Mouse (Mus musculus) forebrain, embryonic 14.5 days (tissue): ENCODE results near the gene Dnase2a. TPM values are rescaled to one million over a fixed set of nuclear protein-coding genes. Genes with fewer than 3 reads are reported as not detected.

Source experiments
- ATAC-seq: fragments of 200-750 bp; cut with Nextera tagmentation; 2 replicates; pipeline ENCODE4 v1.8.0; 2017; ENCODE audit warnings: mild to moderate bottlenecking, moderate library complexity
- DNase-seq: peaks from one replicate; pipeline ENCODE4 v3.0.0-alpha.2; 2015; ENCODE audit warnings: low spot score
- H3K27ac ChIP-seq: fragments of 300-500 bp; sonication (generic); 2 replicates; pipeline ENCODE4 v1.5.1; 2014; ENCODE audit warnings: low read depth, mild to moderate bottlenecking, control low read depth, low read length, moderate library complexity
- H3K27me3 ChIP-seq: fragments of 300-500 bp; sonication (generic); replicated peaks from 2 replicates; pipeline ENCODE4 v1.6.1; 2014; ENCODE audit warnings: low read length, control low read depth, mixed read lengths; ENCODE audit not compliant: control insufficient read depth, insufficient read depth
- H3K36me3 ChIP-seq: fragments of 300-500 bp; sonication (generic); 2 replicates; pipeline ENCODE4 v1.6.1; 2014; ENCODE audit warnings: low read length, control low read depth; ENCODE audit not compliant: control insufficient read depth, insufficient read depth
- H3K4me1 ChIP-seq: fragments of 300-500 bp; sonication (generic); 2 replicates; pipeline ENCODE4 v1.6.1; 2014; ENCODE audit warnings: antibody characterized with exemption, low read length, control low read depth; ENCODE audit not compliant: control insufficient read depth, insufficient read depth
- H3K4me2 ChIP-seq: fragments of 300-500 bp; sonication (generic); 2 replicates; pipeline ENCODE4 v1.6.1; 2014; ENCODE audit warnings: mild to moderate bottlenecking, control low read depth, low read length
- H3K4me3 ChIP-seq: fragments of 300-500 bp; sonication (generic); 2 replicates; pipeline ENCODE4 v1.5.1; 2014; ENCODE audit warnings: low read depth, low read length, control low read depth
- H3K9ac ChIP-seq: fragments of 300-500 bp; sonication (generic); 2 replicates; pipeline ENCODE4 v1.6.1; 2014; ENCODE audit warnings: mild to moderate bottlenecking, low read length, control low read depth, moderate library complexity
- H3K9me3 ChIP-seq: fragments of 300-500 bp; sonication (generic); replicated peaks from 2 replicates; pipeline ENCODE4 v1.6.1; 2016; ENCODE audit warnings: low read length, control low read depth, mixed read lengths; ENCODE audit not compliant: control insufficient read depth
- WGBS: fragments of 180-500 bp; shearing (Covaris S2); extraction: QIAGEN DNeasy Blood & Tissue Kit; methylation state at CpG from one replicate; pipeline ENCODE4 v1.1.7; 2014; 5-methylcytosine and 5-hydroxymethylcytosine counted together
- polyA plus RNA-seq: library from polyadenylated mRNA; unstranded; fragments of >200 nt; fragmentation: Nextera tagmentation; extraction: Ambion mirVana; gene quantifications from 2 replicates; pipeline ENCODE4 v1.2.1, GENCODE M21; 2014

Gene Dnase2a
- polyA plus RNA-seq, 1 experiment from 2014 or later, result 4.8 TPM

- H3K4me3 ChIP-seq, result no peak overlapping the region
- H3K4me2 ChIP-seq, result peak overlapping the region; percentile 56
- 0 out of 2 replicates have a peak, but pooled peaks cover 4% of the 10 kb centered on the region for H3K9me3 ChIP-seq
- DNase-seq, result no peak
- no peak overlapping the region for H3K9ac ChIP-seq
- no peak for ATAC-seq
- H3K27ac ChIP-seq, result no peak overlapping the region
- WGBS, result 29% methylated on average over 27 of the region's 27 CpGs
- peaks cover 67% of the 10 kb centered on the region for H3K36me3 ChIP-seq
- H3K4me1 ChIP-seq, result peaks cover 15% of the 10 kb centered on the region
- peaks cover 13% of the 10 kb centered on the region for H3K27me3 ChIP-seq
These were observed 4.0 kb downstream of the Dnase2a start for GRCm38 (mm10) chr8:84912391-84912790.

- DNase-seq, result peak; percentile 67
- Histone ChIP-seq H3K36me3 (peaks cover 73% of the 10 kb centered on the region), H3K27ac (no peak overlapping the region), H3K27me3 (peaks cover 13% of the 10 kb centered on the region), H3K9ac (peak overlapping the region; percentile 40; the same call in 1 of the 2 replicates), H3K4me1 (peaks cover 15% of the 10 kb centered on the region), H3K4me3 (peak overlapping the region; percentile 26), H3K4me2 (peak overlapping the region; percentile 56), H3K9me3 (0 out of 2 replicates have a peak, but pooled peaks cover 4% of the 10 kb centered on the region)
- peak; percentile 19; the same call in 1 of the 2 replicates for ATAC-seq
- 2% methylated on average over 54 of the region's 55 CpGs for WGBS
These were observed 4.6 kb downstream of the Dnase2a start for GRCm38 (mm10) chr8:84912895-84913501.

- H3K27me3 ChIP-seq, result peaks cover 13% of the 10 kb centered on the region
- peaks cover 15% of the 10 kb centered on the region for H3K4me1 ChIP-seq
- 8% methylated on average over 9 of the region's 9 CpGs for WGBS
- peak overlapping the region; percentile 56 for H3K4me2 ChIP-seq
- H3K9me3 ChIP-seq, result 0 out of 2 replicates have a peak, but pooled peaks cover 4% of the 10 kb centered on the region
- H3K9ac ChIP-seq, result peak overlapping the region; percentile 40; the same call in 1 of the 2 replicates
- no peak for DNase-seq
- no peak overlapping the region for H3K27ac ChIP-seq
- ATAC-seq, result no peak
- H3K36me3 ChIP-seq, result peaks cover 78% of the 10 kb centered on the region
- H3K4me3 ChIP-seq, result peak overlapping the region; percentile 26
These were observed 5.1 kb downstream of the Dnase2a start for GRCm38 (mm10) chr8:84913502-84913900.

- Histone ChIP-seq H3K27me3 (peaks cover 13% of the 10 kb centered on the region), H3K27ac (no peak overlapping the region), H3K4me2 (no peak overlapping the region), H3K4me1 (peaks cover 12% of the 10 kb centered on the region), H3K9ac (no peak overlapping the region), H3K9me3 (0 out of 2 replicates have a peak, but pooled peaks cover 4% of the 10 kb centered on the region), H3K36me3 (peaks cover 82% of the 10 kb centered on the region), H3K4me3 (no peak overlapping the region)
- DNase-seq (peak; percentile 54), ATAC-seq (no peak)
- 25% methylated on average over 4 of the region's 4 CpGs for WGBS
These were observed 5.6 kb downstream of the Dnase2a start for GRCm38 (mm10) chr8:84913960-84914359.

GRCm38 (mm10) chr8:84915269-84915668 lies 6.9 kb downstream of the Dnase2a start:
- Histone ChIP-seq H3K27ac (no peak overlapping the region), H3K4me1 (peaks cover 8% of the 10 kb centered on the region), H3K9me3 (0 out of 2 replicates have a peak, but pooled peaks cover 4% of the 10 kb centered on the region), H3K4me3 (no peak overlapping the region), H3K36me3 (peaks cover 92% of the 10 kb centered on the region), H3K27me3 (peaks cover 13% of the 10 kb centered on the region), H3K9ac (no peak overlapping the region), H3K4me2 (no peak overlapping the region)
- DNase-seq, result no peak
- no peak for ATAC-seq
- WGBS, result 90% methylated on average over 8 of the region's 8 CpGs

- Histone ChIP-seq H3K27me3 (peaks cover 13% of the 10 kb centered on the region), H3K4me3 (no peak overlapping the region), H3K36me3 (peaks cover 90% of the 10 kb centered on the region), H3K4me2 (no peak overlapping the region), H3K4me1 (peaks cover 7% of the 10 kb centered on the region), H3K9me3 (0 out of 2 replicates have a peak, but pooled peaks cover 4% of the 10 kb centered on the region), H3K27ac (no peak overlapping the region), H3K9ac (no peak overlapping the region)
- ATAC-seq (no peak), DNase-seq (no peak)
- 37% methylated on average over 20 of the region's 20 CpGs for WGBS
These were observed 9.4 kb downstream of the Dnase2a start for GRCm38 (mm10) chr8:84917781-84918180.

GRCm38 (mm10) chr8:84918646-84919045 lies 10.3 kb downstream of the Dnase2a start:
- Histone ChIP-seq H3K4me2 (no peak overlapping the region), H3K27ac (no peak overlapping the region), H3K36me3 (peaks cover 90% of the 10 kb centered on the region), H3K27me3 (peaks cover 6% of the 10 kb centered on the region), H3K4me3 (no peak overlapping the region), H3K4me1 (no peaks in the 10 kb centered on the region; the same call in 1 of the 2 replicates), H3K9ac (no peak overlapping the region), H3K9me3 (0 out of 2 replicates have a peak, but pooled peaks cover 4% of the 10 kb centered on the region)
- WGBS, result 96% methylated on average over 15 of the region's 15 CpGs
- DNase-seq (no peak), ATAC-seq (no peak)

GRCm38 (mm10) chr8:84921596-84921995 lies 13.2 kb downstream of the Dnase2a start:
- H3K27me3 ChIP-seq, result no peaks in the 10 kb centered on the region
- peaks cover 83% of the 10 kb centered on the region for H3K36me3 ChIP-seq
- 96% methylated on average over 2 of the region's 2 CpGs for WGBS

GRCm38 (mm10) chr8:84925557-84925956 lies 17.2 kb downstream of the Dnase2a start:
- Histone ChIP-seq H3K9ac (no peak overlapping the region), H3K4me1 (peaks cover 4% of the 10 kb centered on the region), H3K27ac (no peak overlapping the region), H3K36me3 (peaks cover 63% of the 10 kb centered on the region), H3K9me3 (no peaks in the 10 kb centered on the region), H3K27me3 (no peaks in the 10 kb centered on the region), H3K4me2 (no peak overlapping the region), H3K4me3 (no peak overlapping the region)
- DNase-seq, result no peak
- 69% methylated on average over 7 of the region's 7 CpGs for WGBS
- no peak for ATAC-seq

More at GRCm38 (mm10) chr8:84921596-84921995, 13.2 kb downstream of the Dnase2a start:
- H3K27ac ChIP-seq, result no peak overlapping the region
- H3K4me3 ChIP-seq, result no peak overlapping the region
- ATAC-seq, result no peak
- no peak overlapping the region for H3K9ac ChIP-seq
- no peaks in the 10 kb centered on the region for H3K9me3 ChIP-seq
- no peak overlapping the region for H3K4me2 ChIP-seq
- no peaks in the 10 kb centered on the region for H3K4me1 ChIP-seq
- no peak for DNase-seq
